Mouse (Mus musculus) E14TG2a.4 (cell line): ENCODE measurements around the gene Afmid.
A peak's percentile ranks its signal among the peaks of the same experiment; 100 is the strongest.

ENCODE experiments used
- CTCF ChIP-seq: conservative IDR thresholded peaks from 2 replicates; pipeline ENCODE4 v1.5.1; 2014; ENCODE audit warnings: low read length
- NANOG ChIP-seq: IDR thresholded peaks from 2 replicates; pipeline ENCODE4 v1.6.1; 2014; ENCODE audit warnings: borderline replicate concordance, low read length, mixed read lengths
- POU5F1 ChIP-seq: IDR thresholded peaks from 2 replicates; pipeline ENCODE4 v1.6.1; 2014; ENCODE audit warnings: low read length, borderline replicate concordance

DNA sequence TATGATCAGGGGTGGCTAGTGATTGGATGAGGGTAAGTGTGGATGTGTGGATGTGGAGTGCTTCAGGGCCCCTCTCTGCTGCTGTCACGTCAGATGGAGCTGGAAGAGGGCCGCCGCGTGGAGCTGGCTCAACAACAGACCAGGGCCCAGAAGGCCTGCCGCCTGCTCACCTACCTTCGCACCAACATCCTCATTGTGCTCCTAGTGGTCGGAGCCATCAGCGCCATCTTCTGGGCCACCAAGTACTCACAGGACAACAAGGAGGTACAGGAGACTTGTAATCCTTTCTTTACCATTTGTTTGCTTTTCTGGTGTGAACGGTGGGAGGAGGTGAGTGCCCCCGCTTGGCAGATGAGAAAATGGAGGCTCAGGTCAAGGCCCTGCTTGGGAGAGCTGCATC is 39.4 kb upstream of the Afmid start:
- peak; percentile 31 for TF ChIP-seq CTCF
- TF ChIP-seq NANOG = no peak
- no peak for TF ChIP-seq POU5F1
